8 mouse cellular contexts compared by ENCODE assay signal in the genomic region with DNA sequence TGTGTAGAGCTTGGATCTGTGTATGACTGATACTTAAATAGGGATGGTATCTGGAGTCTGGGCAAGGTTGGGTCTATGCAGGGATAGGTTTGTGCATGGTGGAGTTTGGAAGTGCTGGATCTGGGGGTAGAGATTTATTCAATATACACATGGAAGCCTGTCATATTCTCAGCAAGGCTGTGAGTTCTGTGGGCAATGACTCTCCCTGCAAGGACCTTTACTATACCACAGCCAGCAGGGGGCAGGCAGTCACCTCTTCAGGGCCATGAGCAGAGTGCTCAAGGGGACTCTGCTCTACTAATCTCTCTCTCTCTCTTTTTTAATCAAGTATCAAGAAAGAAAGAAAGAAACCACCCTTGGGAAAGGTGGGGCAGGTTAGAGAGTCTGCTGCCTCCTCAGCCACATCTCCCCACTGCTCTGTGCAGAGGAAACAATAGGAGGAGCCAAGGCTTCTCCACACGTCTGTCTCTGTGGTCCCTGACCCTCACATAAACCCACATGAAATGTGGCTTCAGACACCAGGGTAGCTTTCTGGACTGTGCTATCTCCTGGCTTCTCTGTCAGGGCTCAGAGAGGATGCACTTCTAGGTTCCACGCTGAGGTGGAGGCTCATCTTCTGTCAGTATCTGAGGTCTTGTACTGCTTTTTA. TPM values are rescaled to one million over a fixed set of nuclear protein-coding genes. Genes with fewer than 3 reads are reported as not detected.
A peak's percentile ranks its signal among the peaks of the same experiment; 100 is the strongest.
DNase-seq lines count a peak whose midpoint lies in the region; ATAC-seq and TF ChIP-seq lines count a peak whose summit lies in the region.

No protein-coding gene starts in this region.

- H3K27me3 ChIP-seq in forebrain, embryonic 13.5 days: no peaks in the 10 kb centered on the region
- no peaks in the 10 kb centered on the region for H3K27me3 ChIP-seq in hindbrain, embryonic 16.5 days (replicated peaks; ENCODE audit: control insufficient read depth, insufficient read depth, low read length)
- H3K27me3 ChIP-seq in small intestine, adult 2 months (ENCODE audit: control insufficient read depth, insufficient read depth, low read length): no peaks in the 10 kb centered on the region

- peak; percentile 10 for DNase-seq in cerebellum, adult 11 months
- no peak for DNase-seq in cerebellum, adult 11-12 months
- DNase-seq in brain, embryonic 14.5 days (ENCODE audit: low read depth): peak; percentile 76
- DNase-seq in left cerebral cortex, adult 18-20 months (ENCODE audit: low spot score in 2 of 2): peak; percentile 67 to 73

- H3K36me3 ChIP-seq in forebrain, embryonic 13.5 days (ENCODE audit: poor library complexity, severe bottlenecking): no peaks in the 10 kb centered on the region
- H3K36me3 ChIP-seq in hindbrain, embryonic 16.5 days (ENCODE audit: control insufficient read depth, insufficient read depth, low read length): no peaks in the 10 kb centered on the region
- no peaks in the 10 kb centered on the region for H3K36me3 ChIP-seq in small intestine, adult 2 months (ENCODE audit: control insufficient read depth, insufficient read depth, low read length)

- no peak overlapping the region for H3K9ac ChIP-seq in forebrain, embryonic 13.5 days
- H3K9ac ChIP-seq in hindbrain, embryonic 16.5 days (ENCODE audit: low read depth, low read length): no peak overlapping the region

- no peak for TF ChIP-seq POLR2A in brain, embryonic 14.5 days (IDR thresholded peaks at IDR 0.05; ENCODE audit: borderline replicate concordance, extremely low read depth, insufficient read depth, insufficient read length, poor library complexity, severe bottlenecking)
- no peak for TF ChIP-seq POLR2A in small intestine, adult 2 months (IDR thresholded peaks at IDR 0.05; ENCODE audit: low read depth, low read length)

- no peak overlapping the region for H3K4me3 ChIP-seq in forebrain, embryonic 13.5 days
- no peak overlapping the region for H3K4me3 ChIP-seq in hindbrain, embryonic 16.5 days (ENCODE audit: low read length)
- H3K4me3 ChIP-seq in small intestine, adult 2 months (ENCODE audit: low read depth, low read length): no peak overlapping the region

- no peak overlapping the region for H3K4me2 ChIP-seq in forebrain, embryonic 13.5 days
- H3K4me2 ChIP-seq in hindbrain, embryonic 16.5 days (ENCODE audit: low read length): no peak overlapping the region

- H3K9me3 ChIP-seq in forebrain, embryonic 13.5 days (replicated peaks): no peaks in the 10 kb centered on the region
- no peaks in the 10 kb centered on the region for H3K9me3 ChIP-seq in hindbrain, embryonic 16.5 days (ENCODE audit: control insufficient read depth, low read length)

- H3K4me1 ChIP-seq in forebrain, embryonic 13.5 days: no peaks in the 10 kb centered on the region
- H3K4me1 ChIP-seq in hindbrain, embryonic 16.5 days (ENCODE audit: control insufficient read depth, insufficient read depth, low read depth, low read length): no peaks in the 10 kb centered on the region
- H3K4me1 ChIP-seq in small intestine, adult 2 months (ENCODE audit: control insufficient read depth, insufficient read depth, insufficient read length, low read length): peaks cover 21% of the 10 kb centered on the region; the same call in 1 of the 2 replicates

- H3K27ac ChIP-seq in forebrain, embryonic 13.5 days: no peak overlapping the region
- no peak overlapping the region for H3K27ac ChIP-seq in hindbrain, embryonic 16.5 days (ENCODE audit: low read depth, low read length)
- no peak overlapping the region for H3K27ac ChIP-seq in small intestine, adult 2 months (ENCODE audit: insufficient read depth, low read depth, low read length)

- TF ChIP-seq CTCF in brain, embryonic 14.5 days (IDR thresholded peaks at IDR 0.05; ENCODE audit: borderline replicate concordance, extremely low read depth, insufficient read depth, insufficient read length): peak; percentile 73
- TF ChIP-seq CTCF in small intestine, adult 2 months (IDR thresholded peaks at IDR 0.05; ENCODE audit: extremely low read depth, insufficient read length, insufficient replicate concordance, low read depth, low read length): peak; percentile 83; the same call in 1 of the 2 replicates

- 43% methylated on average over 2 of the region's 2 CpGs for WGBS in forebrain, embryonic 13.5 days
- 47% methylated on average over 2 of the region's 2 CpGs for WGBS in hindbrain, embryonic 16.5 days
- 47% methylated on average over 2 of the region's 2 CpGs for WGBS in small intestine, adult 2 months

- peak; percentile 67 for ATAC-seq in forebrain, embryonic 13.5 days
- peak; percentile 81 for ATAC-seq in hindbrain, embryonic 16.5 days
- peak; percentile 98 for ATAC-seq in megakaryocyte progenitor cell, adult 5-6 weeks (replicated peaks; ENCODE audit: poor library complexity)

RNA-seq across cellular contexts. Expression of gene Slc9a3, which starts 24.4 kb away (rescaled TPM):
- 0.01 and 0.04 TPM in 2 replicates for polyA plus RNA-seq in brain, embryonic 14.5 days (2012; rRNA removed)
- 0.04 TPM in 1 of 2 replicates, not detected in the other for polyA plus RNA-seq in forebrain, embryonic 13.5 days (2015; fragmentation: Nextera tagmentation; extraction: Ambion mirVana)
- polyA plus RNA-seq in hindbrain, embryonic 16.5 days (2015; fragmentation: Nextera tagmentation; extraction: Ambion mirVana): 0.20 and 0.64 TPM in 2 replicates
- total RNA-seq in left cerebral cortex, adult 18-20 months (2021): 1 to 10 TPM; 1.6 to 2.3 TPM
- not detected in 2 replicates for total RNA-seq in megakaryocyte progenitor cell, adult 5-6 weeks (2015)
- total RNA-seq in megakaryocyte progenitor cell, adult 5-6 weeks (2017): not detected in 2 replicates
- polyA plus RNA-seq in small intestine, adult 2 months (2012; rRNA removed): 93.4 and 151 TPM in 2 replicates

RNA-seq across cellular contexts. Expression of gene Cep72, which starts 34.7 kb away (rescaled TPM):
- polyA plus RNA-seq in brain, embryonic 14.5 days (2012; rRNA removed): 9.1 and 12.1 TPM in 2 replicates
- 15.0 and 17.6 TPM in 2 replicates for polyA plus RNA-seq in forebrain, embryonic 13.5 days (2015; fragmentation: Nextera tagmentation; extraction: Ambion mirVana)
- polyA plus RNA-seq in hindbrain, embryonic 16.5 days (2015; fragmentation: Nextera tagmentation; extraction: Ambion mirVana): 6.8 and 7.2 TPM in 2 replicates
- total RNA-seq in left cerebral cortex, adult 18-20 months (2021): under 1 TPM; 0.77 to 0.84 TPM
- total RNA-seq in megakaryocyte progenitor cell, adult 5-6 weeks (2015): 9.9 and 13.8 TPM in 2 replicates
- total RNA-seq in megakaryocyte progenitor cell, adult 5-6 weeks (2017): 11.0 and 12.6 TPM in 2 replicates
- 0.70 and 1.4 TPM in 2 replicates for polyA plus RNA-seq in small intestine, adult 2 months (2012; rRNA removed)

Comparison
In these comparisons a context has a peak if more than half of its experiments do, and no peak if none do; other contexts are left out.
1. RNA of gene Slc9a3, which starts 24.4 kb away (polyA plus RNA-seq): 93.4 to 151 TPM in small intestine, adult 2 months; 0.20 to 0.64 TPM in hindbrain, embryonic 16.5 days, 0.01 to 0.04 TPM in brain, embryonic 14.5 days and 0.04 TPM in forebrain, embryonic 13.5 days; every median in the first group is over 10 times any median in the second.
2. Peak in every context shown above with its lines, with median percentiles within 50 percentile points of each other: ATAC-seq.